18 mouse cellular contexts compared by ENCODE assay signal in the genomic region with DNA sequence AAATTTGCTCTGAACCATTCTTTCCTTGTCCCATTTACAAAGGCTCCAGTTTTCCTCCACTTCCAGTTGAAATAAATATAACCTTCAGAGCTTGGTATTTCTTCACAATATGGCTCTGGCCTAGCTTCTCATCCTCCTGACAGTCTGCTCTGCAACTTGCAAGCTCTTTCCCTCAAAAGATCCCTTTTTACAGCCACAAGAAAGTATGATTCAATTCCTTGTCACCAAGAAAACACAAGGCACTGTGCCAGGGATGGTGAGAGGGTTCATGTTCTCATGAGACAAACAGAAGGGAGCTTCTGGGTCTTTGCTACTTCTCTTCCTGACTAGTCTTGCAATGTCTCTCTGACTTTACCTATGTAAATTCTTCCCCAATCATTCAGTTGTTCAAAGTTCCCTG. TPM values are rescaled to one million over a fixed set of nuclear protein-coding genes. Genes with fewer than 3 reads are reported as not detected.
DNase-seq lines count a peak whose midpoint lies in the region; ATAC-seq lines count a peak whose summit lies in the region.
"Had no signal": no experiment of that assay in that cellular context is flagged by ENCODE, and none has a peak within 500 bp of the region (broad histone marks: within the 10 kb centered on the region; RNA-seq: fewer than 3 reads in every experiment).

No protein-coding gene starts in this region.

- no peak for DNase-seq in frontal cortex, postnatal 10 days (ENCODE audit: low spot score in 2 of 2)
- peak; percentile 36 to 37 for DNase-seq in left cerebral cortex, postnatal 14 days (ENCODE audit: low spot score in 2 of 2)
- no peak for DNase-seq in left cerebral cortex, adult 8-10 months (ENCODE audit: low spot score in 2 of 2)
- peak; percentile 16 for DNase-seq in NIH3T3 (ENCODE audit: low read depth)
- DNase-seq in right cerebral cortex, postnatal 4 days: peak; percentile 18
- no peak for DNase-seq in lung, postnatal 25 days (ENCODE audit: low spot score)
- DNase-seq in urinary bladder, adult 18-20 months (ENCODE audit: low spot score in 2 of 2): no peak
- DNase-seq: adrenal gland, postnatal 25 days; cerebellum, adult 2 months; cerebellum, postnatal 10 days; forebrain, postnatal 0 days; gastrocnemius, postnatal 36 days; heart, adult 11 months; heart, postnatal 36 days had no signal

- peak; percentile 66 for ATAC-seq in frontal cortex, adult (ENCODE audit: low TSS enrichment)
- ATAC-seq: forebrain, embryonic 13.5 days; forebrain, postnatal 0 days had no signal

- intact Hi-C loops in left cerebral cortex, postnatal 14 days (cut with DNase I): no loop called here

RNA-seq across cellular contexts. Expression of a gene that starts 9.8 kb away (rescaled TPM):
- total RNA-seq in left cerebral cortex, postnatal 14 days (2021): under 1 TPM; 0.32 to 0.33 TPM
- under 1 TPM in 2 of 4 experiments, not detected in 2; 0.33 to 0.34 TPM for total RNA-seq in left cerebral cortex, adult 8-10 months (2022)
- total RNA-seq: adrenal gland, postnatal 25 days; CH12.LX; gastrocnemius, adult 8-10 months; gastrocnemius, postnatal 36 days had no signal

Comparison
In these comparisons a context has a peak if more than half of its experiments do, and no peak if none do; other contexts are left out.
1. DNase-seq: peak in left cerebral cortex, postnatal 14 days (2 of 2), NIH3T3 (single experiment) and right cerebral cortex, postnatal 4 days (single experiment); none in frontal cortex, postnatal 10 days (0 of 2), left cerebral cortex, adult 8-10 months (0 of 2), lung, postnatal 25 days (single experiment) and urinary bladder, adult 18-20 months (0 of 2).